Mouse (Mus musculus): ENCODE results near the gene Bub1b.

The Bub1b gene

DNA sequence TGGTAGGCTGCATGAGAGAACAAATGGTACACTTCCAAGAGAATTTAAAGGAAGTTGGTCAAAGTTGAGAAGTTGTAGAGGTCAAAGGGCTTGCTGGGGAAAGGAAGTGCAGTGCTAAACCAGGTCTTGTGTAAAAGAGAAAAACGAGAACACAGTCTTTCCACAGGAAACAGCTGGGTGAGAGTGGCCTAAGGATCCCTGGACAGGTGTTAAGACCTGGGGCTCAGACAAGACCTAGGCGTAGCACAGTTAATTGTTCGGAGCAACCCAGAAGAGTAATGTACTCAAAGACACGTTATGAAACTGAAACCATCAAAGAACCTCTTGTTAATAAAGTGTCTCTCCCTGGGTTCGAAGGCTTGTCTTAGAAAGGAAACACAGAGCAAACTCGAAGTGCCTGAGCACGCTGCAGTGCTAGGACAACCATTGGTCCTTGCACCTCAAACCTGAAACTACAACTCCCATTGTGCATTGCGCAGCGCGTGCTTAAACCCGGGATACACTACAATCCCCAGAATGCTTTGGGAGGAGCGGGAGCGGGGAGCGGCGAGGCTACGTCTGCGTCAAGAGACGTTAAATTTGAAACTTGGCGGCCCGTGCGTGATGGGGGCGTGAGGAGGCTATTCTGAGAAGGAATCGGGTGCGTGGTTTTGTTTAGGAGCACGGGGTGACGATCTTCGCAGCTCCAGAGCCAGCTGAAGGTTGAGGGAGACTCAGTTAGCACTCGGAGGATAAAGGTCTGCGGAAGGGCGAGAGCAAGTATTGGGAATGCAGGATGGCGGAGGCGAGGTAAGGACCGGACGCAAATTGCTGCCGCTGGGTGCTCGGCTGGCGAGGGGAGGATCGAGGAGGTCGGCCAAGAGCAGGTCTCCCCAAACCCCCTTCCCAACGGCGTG, at the start of gene Bub1b:
Gene Bub1b (plus strand): TSS at position 539 of the 896 bp plus-strand sequence.
- in situ Hi-C loops (cut with MboI, MseI), result no loop called here

DNA sequence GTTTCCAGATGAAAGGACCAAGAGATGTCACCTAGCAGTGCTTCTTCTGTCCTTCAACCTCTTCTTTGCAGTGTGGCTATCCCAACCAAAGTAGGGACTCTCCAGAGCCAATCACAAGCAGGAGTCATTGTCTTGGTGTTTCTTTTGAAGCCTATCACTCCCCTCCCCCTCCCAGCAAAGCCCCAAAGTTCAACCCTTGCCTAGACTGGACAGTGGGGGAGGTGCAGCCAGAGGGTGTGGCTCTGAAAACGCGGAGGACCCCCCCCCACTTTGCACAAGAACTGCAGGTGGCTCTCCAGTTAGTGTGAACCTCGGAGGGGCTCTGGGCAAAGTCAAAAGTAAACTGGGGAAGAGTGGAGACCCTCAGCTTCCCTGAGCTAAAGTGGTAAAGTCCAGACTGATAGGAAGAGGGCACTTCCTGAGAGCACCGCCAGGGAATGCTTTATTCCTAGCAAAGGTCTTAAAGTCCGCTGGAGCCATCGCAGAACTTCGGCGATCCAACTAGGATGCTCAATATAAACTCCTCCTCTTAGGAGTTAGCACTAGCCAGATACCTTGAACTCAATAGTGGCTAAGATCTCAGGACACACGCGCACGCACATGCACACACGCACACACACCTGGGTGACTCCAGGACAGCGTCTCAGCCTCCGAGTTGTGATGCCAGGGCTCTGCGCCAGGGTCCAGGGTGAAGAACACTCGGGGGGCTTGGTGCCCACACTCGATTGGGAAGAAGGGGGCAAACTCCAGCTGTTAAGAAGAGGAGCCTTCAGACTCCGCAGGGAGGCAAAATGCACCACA, 49.4 kb upstream of the Bub1b start:
- in situ Hi-C loops (cut with MboI, MseI), result loop anchor here (5.0 kb wide), 1 partner anchor 59 kb away; no protein-coding TSS in a partner anchor

DNA sequence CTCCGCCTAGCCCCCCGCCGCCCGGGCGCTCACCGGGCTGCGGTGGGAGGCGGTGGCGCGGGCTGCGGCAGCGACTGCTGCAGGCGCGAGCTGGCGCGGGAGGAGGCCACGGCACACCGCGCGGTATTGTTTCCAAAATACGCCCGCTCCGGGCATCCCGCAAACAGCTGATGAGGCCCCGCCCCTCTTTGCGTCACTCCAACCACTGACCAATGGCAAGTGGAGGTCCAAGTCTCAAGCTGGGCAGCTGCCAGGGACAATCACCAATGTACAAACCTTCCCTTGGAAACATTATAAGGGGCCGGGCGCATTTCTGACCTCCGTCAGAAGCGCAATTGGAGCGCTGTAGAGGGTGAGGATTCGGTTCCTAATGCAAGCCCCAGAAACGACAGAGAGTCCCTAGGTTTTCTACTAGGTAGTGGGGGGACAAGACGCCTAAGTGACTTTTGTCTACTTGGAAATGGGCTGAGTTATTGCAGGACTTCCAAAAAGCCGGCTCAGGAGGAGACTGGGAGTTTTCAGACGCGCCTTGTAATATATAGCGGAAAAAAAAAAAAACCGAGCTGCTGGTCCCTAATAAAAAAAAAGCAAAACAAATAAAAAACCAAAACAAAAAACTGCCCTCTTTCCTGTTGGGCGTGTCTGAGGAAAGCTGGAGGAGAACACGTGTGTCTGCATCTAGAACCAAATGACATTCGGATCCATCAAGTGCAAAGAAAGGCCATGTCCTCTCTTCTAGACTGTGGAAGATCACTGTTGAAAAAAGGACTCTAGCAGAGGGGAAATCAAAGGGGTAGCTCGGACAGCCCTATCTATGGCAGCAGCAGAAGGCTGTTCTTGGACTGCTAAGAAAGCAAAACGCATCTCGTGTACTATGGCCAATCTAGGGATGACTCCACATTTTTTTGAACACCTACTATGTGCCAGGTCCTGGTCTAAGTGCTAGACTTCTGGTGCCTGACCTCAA, 48.2 kb upstream of the Bub1b start, which contains the start of gene Bmf:
Gene Bmf (minus strand): TSS at position 181 of the 967 bp plus-strand sequence.
- in situ Hi-C loops (cut with MboI, MseI), result loop anchor here (5.0 kb wide), 2 partner anchors 58 to 62 kb away; no protein-coding TSS in a partner anchor

DNA sequence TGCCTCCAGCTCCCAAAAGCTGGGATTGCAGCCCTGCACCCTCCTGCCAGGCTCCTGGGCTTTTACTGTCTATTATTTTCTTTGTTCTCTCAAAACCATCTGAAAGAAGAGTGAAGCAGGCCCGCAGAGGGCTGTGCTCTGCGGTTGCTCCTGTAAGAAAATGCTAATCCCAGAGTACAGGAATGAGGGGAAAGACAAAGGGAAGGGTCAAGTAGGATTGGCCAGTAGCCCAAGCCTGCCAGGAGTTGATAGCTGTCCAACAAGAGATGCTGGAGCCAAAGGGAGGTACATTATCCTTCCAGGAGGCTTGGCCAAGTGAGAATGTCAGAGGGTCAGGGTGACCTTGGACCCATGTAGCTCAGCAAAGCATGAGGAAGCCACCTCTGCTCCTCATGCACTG, 46.4 kb upstream of the Bub1b start:
- in situ Hi-C loops (cut with MboI, MseI), result loop anchor here (5.0 kb wide), 1 partner anchor 64 kb away; no protein-coding TSS in a partner anchor

DNA sequence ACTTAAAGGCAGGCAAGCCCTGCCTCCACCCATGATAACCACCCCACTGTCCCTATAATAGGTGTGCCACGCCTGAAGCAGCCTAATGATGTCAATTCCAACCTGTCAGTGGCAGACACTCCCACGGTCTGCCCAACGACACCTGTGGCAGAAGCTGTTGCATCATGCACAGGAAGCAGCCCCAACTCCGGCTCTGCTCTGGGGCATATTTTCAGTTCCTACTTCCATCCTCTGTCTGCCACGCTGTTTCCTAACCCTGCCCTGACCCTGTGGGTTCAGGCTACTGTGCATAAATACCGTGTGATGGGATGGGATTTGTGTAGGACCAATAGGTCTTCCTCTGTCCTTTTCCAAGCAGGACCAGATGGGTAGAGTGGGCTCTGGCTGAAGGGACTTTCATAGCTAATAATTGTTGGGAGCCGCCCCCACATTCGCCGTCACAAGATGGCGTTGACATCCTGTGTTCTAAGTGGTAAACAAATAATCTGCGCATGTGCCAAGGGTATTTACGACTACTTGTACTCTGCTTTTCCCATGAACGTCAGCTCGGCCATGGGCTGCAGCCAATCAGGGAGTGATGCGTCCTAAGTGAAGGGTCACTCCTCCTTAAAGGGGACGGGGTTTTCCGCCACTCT, 43.5 kb upstream of the Bub1b start:
- in situ Hi-C loops (cut with MboI, MseI), result loop anchor here (5.0 kb wide), 1 partner anchor 67 kb away; no protein-coding TSS in a partner anchor

DNA sequence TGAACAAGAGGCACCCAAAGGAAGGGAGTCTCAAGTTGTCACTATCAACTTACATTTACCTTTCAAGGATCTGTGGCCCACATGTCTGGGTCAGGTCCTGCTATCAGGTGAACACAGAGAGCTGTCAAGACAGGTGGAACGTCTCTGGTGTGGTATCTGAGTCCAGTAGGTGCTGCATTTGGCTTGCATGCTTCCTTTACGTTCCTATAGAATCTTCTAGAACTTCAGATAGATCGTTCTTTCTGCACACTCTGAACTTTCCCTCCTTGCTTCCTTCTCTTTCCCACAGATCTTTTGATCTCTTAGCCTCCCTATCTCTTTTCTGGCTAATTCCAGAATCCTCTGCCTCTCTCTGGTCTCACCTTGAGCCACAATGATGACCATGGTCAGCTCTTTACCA, 39.6 kb upstream of the Bub1b start:
- in situ Hi-C loops (cut with MboI, MseI), result no loop called here

DNA sequence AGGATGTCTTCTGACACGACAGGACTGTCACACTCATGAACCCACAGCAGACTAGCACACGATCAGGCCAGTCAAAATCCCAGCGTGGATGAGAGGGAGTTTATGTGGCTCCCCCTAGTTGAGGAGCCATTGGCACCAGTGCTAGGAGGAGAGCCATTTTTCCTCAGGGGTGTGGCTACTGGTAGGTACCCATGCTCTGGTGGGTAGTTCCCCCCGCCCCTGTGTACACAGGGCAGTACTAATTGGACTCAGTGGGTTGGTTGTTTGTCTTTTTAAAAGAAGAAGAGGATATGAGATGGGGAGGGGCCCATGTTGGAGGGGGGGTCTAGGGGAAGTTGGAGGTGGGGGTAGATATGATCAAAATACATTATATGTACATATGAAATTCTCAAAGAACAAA, 36.0 kb upstream of the Bub1b start:
- in situ Hi-C loops (cut with MboI, MseI), result no loop called here

DNA sequence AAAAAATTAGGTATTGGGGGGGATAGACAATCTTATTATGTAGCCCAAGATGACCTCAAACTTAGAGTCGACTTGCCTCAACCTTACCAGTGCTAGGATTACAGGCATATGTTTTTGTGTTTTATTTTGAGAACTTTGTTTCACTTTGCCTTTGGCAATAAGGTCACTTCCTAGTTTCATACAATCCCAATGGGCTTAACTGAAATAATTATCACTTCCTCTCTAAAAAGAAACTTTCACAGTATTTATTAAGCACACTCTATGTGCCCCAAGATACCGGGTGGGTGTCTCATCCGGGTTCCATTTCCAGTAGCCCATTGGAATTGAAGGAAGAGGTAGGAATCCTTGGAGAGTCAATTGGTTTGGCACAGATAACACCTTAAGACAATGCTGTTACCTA, 35.6 kb upstream of the Bub1b start:
- in situ Hi-C loops (cut with MboI, MseI), result no loop called here

DNA sequence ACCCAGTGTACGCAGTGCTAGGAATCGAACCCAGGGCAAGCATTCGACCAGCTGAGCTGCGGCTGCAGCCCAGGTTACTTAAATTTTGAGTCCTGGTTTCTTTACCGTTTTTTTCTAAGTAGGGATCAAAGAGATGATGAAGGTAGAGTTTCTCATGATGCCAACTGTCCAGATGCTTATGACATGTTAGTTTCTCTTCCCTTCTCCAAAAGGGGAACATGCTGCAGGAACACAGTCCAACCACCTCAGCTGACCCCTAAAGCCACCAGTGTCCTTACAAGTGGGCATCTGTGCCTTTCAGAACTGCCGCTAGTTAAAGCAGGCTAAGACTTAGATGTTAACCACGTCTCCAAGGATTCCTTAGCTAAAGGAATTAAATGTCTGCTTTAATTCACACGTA, 30.8 kb upstream of the Bub1b start:
- in situ Hi-C loops (cut with MboI, MseI), result no loop called here

DNA sequence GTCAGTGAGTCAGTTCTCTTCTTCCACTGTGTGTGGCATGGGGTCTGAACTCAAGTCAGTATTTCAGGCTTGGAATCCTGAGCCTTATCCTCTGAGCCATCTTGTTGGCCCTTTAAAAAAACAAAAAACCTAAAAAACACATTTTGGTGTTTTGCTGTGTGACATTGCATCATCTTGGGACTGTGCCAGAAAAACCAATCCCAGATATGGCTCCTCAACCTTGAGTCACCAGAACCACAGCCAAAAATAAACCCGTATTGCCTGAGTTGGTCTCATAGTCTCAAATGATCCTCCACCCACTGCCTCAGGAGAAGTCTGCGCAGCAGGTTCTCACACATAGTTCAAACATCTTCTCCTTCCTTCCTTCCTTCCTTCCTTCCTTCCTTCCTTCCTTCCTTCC, 27.1 kb upstream of the Bub1b start:
- in situ Hi-C loops (cut with MboI, MseI), result no loop called here

DNA sequence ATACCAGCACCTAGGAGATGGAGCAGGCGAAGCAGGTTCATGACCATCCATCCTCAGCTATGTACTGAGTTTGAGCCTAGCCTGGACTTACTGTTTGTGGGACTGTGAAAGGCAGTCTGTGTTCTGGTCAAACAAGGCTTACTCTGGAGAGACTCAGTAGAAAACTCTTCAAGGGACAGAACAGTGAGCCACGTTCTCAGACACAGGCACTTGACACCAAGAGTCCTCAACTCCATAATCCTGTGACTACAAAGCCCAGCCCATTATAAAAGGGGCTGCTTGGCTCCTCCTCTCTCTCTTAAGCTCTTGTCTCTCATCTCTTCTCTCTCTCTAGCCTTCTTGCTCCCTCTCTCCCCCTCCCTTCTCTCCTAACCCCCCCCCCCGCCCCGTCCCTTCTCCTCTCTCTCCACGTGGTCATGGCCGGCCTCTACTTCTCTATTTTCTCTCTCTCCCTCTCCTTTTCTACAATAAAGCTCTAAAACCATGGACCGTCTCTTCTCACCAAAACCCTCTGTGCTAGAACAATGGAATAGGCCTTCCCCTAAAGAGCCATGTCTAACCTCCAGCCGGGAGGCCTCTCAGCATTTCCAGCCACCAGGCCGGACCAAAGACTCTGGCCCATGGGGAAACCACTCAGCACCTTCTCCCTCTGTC, 25.7 kb upstream of the Bub1b start:
- in situ Hi-C loops (cut with MboI, MseI), result no loop called here

DNA sequence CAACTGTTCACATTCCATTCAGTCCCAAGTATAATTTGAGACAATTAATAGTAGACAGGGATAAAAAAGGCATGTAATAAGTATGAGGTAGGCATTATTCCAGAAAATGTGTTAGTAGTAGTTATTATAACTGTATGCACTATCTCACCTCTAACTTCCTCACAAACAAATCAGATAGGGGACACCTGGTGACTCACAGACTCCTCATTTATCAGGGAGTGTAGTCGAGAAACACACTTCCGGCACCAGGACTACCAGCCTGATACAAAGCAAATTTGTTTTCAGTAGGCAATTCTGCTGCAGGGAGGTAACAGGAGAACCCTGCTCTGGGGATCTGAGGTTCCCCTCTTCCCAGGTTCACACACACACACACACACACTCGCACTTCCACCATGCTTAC, 24.9 kb upstream of the Bub1b start:
- in situ Hi-C loops (cut with MboI, MseI), result no loop called here

DNA sequence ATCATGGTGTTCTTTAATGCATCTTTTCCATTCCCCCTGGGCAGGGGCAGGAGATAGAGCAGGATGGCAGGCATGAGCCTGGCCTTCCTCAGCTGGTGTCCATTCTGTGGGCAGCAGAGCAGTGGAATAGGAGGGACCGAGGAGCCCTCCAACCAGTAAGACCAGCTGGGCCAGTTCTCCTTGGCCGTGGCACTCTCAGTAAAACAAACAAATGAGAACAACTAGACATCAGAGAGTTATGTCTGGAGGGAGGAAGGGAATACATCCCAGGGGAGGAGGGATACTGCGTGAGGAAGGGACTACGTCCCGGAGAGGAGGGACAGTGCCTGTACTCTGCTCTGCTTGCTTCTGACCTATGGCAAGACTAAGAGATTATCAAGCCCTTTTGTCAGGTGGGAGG, 12.0 kb upstream of the Bub1b start:
- in situ Hi-C loops (cut with MboI, MseI), result no loop called here

DNA sequence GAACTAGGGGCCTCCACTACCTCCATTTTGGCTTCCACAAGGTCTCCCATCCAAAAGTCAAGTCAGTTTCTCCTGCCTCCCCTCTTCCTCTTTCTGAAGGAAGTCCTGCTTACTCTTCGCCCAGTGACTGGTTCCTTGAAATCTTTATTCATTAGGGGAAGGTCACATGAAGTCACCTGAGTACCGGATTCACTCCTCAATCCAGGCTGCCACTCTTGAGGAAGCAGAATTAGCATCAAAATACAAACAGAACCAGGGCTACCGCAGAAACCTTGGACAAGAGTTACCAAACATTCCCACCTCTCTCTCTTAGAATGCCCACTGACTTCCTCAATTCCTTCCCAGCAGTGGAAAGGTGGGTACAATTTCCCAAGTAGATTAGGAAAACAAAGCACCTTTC, 10.3 kb upstream of the Bub1b start:
- in situ Hi-C loops (cut with MboI, MseI), result no loop called here

DNA sequence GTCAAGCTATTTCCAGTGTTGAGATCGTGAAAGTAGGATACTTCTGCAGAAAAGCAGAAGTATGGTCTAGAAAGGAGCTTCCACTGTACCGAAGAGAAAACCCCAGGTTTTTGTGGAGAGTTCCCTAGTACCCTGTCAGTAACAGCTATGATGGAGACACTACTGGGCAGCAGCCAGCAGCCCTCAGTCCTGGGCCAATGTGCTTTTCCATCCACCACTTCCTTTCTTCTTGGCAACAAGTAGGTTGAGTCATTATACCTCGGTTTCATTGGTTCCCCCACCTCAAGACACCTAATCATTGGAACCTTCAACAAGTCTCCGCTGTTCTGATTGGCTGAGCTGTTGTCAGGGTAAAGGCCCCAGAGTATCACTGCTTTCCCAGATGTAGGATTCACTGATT, 6.9 kb upstream of the Bub1b start:
- in situ Hi-C loops (cut with MboI, MseI), result no loop called here

DNA sequence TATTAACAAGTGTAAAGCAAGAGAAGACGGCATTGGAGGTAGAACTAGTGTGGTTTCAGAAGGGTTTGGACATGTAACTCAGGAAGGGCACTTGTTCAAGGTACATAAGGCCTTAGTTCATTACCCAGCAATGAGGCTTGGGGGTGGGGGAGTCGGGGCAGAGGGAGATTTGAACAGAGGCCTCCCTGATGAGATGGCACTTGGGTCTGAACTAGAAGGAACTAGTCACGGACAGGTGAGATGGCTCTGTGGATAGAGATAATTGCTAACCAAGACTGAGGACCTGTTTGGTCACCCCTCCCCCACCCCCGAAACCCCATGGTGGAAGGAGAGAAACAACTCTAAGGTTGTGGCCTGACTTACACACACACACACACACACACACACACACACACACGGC, 1.1 kb downstream of the Bub1b start:
- in situ Hi-C loops (cut with MboI, MseI), result no loop called here

DNA sequence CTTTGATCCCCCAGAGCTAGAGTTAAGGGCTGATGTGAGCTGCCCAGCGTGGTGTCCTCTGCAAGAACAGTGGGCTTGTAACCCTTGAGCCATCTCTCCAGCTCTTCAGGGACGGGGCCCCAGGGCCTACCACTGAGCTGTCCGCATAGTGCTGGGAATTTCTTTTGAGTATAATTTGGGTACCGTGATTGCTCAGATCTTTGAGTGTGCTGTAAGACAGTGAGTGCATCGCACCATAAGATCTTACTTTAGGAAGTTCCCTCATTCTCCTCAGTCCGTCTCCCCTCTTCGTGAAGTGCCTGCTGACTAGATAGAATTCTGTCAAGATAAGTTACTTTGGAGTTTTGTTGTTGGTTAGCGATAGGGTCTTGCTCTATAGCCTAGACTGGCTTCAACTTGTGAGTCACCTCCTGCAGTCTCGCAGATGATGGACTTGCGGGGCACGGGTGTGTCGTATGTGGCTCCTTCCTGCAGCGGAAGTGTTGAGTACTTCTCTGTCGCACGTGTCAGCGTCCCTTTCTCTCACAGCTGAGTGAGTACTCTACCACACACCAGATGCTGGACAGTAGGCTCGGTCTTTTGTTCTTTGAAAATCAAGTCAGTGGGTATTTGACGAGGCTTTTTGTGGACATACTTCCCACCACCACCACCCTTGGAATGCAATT, 3.7 kb downstream of the Bub1b start:
- in situ Hi-C loops (cut with MboI, MseI), result loop anchor here (5.0 kb wide), 1 partner anchor 114 kb away; no protein-coding TSS in a partner anchor

DNA sequence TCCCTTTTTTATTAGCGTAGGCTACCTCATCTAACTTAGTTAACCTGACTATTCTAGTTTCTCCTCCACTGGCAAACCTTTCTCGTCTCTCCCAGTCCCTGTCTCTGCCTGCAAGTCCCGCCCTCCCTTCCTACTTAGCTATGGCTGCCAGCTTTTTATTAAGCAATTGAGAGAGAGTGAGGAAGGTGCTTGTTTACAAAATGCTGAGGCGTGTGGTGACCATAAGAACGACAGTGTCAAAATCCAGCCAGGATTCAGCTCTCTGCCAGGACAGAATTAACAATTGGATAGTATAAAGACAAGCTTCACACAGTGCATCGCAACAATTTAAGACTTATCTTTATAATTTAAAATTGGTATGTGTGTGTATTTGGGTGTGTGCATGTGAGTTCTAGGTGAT, 6.1 kb downstream of the Bub1b start:
- in situ Hi-C loops (cut with MboI, MseI), result loop anchor here (5.0 kb wide), 1 partner anchor 117 kb away; no protein-coding TSS in a partner anchor

DNA sequence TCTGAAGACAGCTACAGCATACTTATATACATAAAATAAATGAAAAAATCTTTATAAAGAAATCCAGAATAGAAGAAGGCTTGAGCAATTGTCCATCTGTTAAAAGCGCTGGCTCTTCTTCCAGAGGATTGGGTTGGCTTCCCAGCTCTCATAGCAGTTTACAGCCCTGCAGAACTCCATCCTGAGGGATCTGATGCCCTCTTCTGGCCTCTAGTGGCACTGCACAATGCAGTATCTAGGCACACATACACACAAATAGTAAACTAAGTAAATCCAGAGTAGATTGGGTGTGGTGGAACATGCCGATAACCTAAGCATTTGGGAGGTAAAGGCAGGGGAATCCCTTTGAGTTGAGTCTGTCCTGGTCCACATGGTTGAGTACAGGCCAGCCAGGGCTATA, 8.0 kb downstream of the Bub1b start:
- in situ Hi-C loops (cut with MboI, MseI), result loop anchor here (5.0 kb wide), 1 partner anchor 59 kb away; the partner anchor contains the start of gene Bmf

All from T-helper 1 cell (primary cell).